Mouse (Mus musculus) embryonic stem cell, embryonic (primary cell): ENCODE data around the gene Max.

Experiments
- CTCF ChIA-PET, 4 experiments: fragments of 300-600 bp in 2 of 4; fragments of 350-600 bp in 2 of 4; sonication (Branson Sonifier 250); formaldehyde crosslinking; loops; one replicate each; lab custom pipeline; 2022; ENCODE audit warnings: inconsistent platforms in 2 of 4; lab: Charles Lee
- POLR2A ChIA-PET, 4 experiments: fragments of 300-600 bp in 2 of 4; fragments of 350-600 bp in 2 of 4; sonication (Branson Sonifier 250); formaldehyde crosslinking; loops; one replicate each; lab custom pipeline; 2022; ENCODE audit warnings: antibody characterized with exemption in 4 of 4, inconsistent platforms in 1 of 4; lab: Charles Lee

The Max gene

DNA sequence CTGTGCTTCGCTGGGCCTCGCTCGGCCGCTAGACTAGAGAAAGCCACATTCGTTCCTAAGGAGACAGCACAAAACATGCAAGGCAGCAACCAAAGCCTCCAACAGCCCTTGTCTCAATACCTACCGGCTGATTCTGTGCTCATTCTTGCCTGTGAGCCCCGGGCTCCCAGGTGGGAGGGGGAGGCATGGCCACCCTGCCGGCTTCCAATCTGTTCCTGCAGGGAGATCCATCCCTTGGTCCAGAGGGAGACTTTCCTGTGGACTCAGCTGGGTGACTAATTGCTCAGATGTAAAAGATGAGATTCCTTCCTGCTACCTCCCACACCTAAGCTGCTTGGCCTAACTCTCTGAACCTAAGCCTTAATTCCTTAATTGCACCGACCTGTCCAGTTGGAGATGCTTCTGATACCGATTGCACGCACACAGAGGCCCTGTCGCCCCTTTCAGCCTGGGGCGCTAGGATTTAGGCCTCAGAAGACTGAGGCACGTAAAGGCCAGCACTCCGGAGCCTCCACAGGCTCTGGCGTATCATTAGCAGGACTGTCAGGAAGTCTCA, 50.8 kb downstream of the Max start:
- ChIA-PET CTCF (interaction anchor here in 3 of 4 experiments (0.9 to 1.4 kb wide), 4 partner anchors 10 to 32 kb away, joined by 3 to 4 read pairs (median 3); no protein-coding TSS in a partner anchor), POLR2A (interaction anchor here in 3 of 4 experiments (0.8 to 6.5 kb wide), 21 partner anchors 9 to 74 kb away, joined by 3 to 59 read pairs (median 4); no protein-coding TSS in a partner anchor)

DNA sequence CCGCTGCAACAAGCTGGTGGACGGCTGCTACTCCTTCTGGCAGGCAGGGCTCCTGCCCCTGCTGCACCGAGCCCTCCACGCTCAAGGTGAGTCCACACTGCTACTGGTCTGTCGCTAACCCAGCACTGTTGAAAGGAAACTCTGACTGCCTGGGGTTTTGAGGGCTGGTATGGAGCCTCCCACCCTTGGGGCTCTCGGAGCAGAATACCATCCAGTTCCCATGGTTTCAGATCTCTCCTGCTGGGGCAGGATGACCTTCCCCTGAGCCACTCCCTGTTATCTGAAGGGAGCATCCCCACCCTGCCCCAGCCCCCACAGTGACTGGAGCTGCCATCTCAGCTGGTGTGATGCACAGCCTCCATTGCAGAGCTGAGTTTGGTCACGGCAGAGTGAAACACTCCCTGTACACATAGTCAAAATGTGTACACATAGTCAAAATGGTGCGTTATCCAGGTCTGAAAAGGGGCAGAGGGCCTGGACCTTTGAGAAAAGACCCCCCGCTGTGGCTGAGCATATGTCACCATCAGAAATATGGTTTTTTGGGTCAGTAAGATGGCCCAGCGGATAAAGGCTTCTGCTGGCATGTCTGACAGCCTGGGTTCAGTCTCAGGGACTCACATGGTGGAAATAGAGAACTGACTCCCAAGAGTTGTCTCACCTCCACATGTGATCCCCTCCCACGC, 51.6 kb downstream of the Max start:
- POLR2A ChIA-PET, result interaction anchor here (0.6 to 6.5 kb wide), 34 partner anchors 8 to 415 kb away, joined by 3 to 59 read pairs (median 4); partner anchors contain the start of gene Max (in 1 of the 4)
- CTCF ChIA-PET, result interaction anchor here in 3 of 4 experiments (0.6 to 1.4 kb wide), 5 partner anchors 21 to 73 kb away, joined by 3 to 4 read pairs (median 3); no protein-coding TSS in a partner anchor

DNA sequence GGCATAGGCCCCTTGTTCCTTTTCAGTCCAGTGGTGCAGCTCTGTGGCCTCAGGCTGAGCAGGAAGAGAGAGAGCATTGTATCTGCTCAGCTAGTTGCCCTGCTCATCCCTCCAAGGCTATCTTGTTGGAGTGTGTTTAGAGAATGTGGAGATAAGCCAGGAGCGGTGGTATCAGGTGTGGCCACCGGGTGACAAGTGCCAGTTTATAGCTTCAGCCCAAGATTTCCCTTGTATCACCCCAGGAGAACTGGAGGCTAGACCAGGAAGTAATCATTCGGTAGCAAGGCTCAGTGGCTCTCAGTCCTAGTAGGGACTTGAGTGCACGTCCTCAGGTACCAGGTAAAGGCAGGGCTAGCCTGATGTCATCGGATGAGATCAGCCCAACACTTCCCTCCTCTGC, 52.8 kb downstream of the Max start:
- CTCF ChIA-PET, result interaction anchor here in 1 of 4 experiments (1.4 kb wide), 1 partner anchor 72 kb away, joined by 4 read pairs; no protein-coding TSS in a partner anchor
- POLR2A ChIA-PET, result interaction anchor here (0.6 to 6.5 kb wide), 20 partner anchors 7 to 147 kb away, joined by 3 to 59 read pairs (median 4); no protein-coding TSS in a partner anchor

DNA sequence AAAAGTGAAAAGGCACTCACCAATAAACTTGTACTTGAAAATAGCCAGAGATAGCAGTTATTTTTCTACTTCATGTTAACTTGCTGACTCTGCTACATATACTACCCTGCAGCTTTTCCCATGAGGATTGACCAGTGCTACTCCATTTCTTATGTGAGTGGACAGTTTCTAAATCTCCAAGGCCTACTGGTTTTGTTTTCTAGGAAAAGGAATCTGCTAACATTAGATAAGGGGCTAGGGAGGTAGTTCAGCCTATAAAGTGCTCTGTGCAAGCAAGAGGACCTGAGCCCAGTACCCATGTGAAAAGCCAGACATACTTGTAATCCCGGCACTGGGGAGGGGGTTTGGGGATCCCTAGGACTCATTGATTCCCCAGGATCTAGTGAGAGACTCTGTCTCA, 55.7 kb downstream of the Max start:
- POLR2A ChIA-PET, result interaction anchor here (0.7 to 4.4 kb wide), 25 partner anchors 8 to 324 kb away, joined by 3 to 27 read pairs (median 4); partner anchors contain the start of gene Max (in 3 of the 4)
- CTCF ChIA-PET, result interaction anchor here (0.6 to 2.2 kb wide), 8 partner anchors 11 to 1609 kb away, joined by 3 to 7 read pairs (median 3); no protein-coding TSS in a partner anchor

DNA sequence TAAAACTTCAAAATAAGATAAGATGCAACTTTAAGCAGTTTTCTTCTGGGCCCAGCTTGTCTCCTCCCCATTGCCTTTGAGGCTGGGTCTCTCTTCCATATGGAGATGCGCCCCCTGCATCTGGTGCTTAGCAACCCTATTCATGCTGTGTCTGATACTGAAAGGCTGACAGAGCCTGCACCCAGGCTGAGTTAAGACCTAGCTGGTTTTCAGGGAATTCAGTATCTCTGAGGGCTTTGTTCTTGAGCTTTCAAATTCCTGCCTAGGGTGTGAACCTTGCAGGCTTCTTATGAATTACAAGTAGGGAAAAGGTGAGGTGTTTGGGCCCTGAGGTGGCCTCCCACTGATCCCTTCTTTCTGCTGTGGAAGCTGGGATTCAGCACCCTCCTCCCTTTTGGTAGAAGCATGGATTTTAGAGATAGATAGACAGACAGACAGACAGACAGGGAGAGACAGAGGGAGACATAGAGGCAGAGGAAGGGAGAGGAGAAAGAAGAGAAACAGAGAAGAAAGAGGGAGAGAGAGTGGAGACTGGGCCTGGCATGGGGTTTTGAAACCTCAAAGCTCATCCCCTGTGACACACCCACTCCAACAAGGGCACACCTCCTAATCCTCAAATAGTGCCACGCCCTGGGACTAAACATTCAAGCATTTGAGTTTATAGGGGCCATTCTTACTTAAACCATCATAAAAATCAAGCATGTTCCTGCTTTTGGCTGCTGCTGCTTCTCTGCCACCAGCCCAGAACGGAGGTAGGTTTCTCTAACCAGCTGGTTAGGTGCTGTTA, 60.3 kb downstream of the Max start:
- POLR2A ChIA-PET, result interaction anchor here (0.6 to 4.8 kb wide), 56 partner anchors 8 to 648 kb away, joined by 3 to 59 read pairs (median 6); partner anchors contain the start of genes Max (in 2 of the 4) and Hspa2 (in 1 of the 4)

DNA sequence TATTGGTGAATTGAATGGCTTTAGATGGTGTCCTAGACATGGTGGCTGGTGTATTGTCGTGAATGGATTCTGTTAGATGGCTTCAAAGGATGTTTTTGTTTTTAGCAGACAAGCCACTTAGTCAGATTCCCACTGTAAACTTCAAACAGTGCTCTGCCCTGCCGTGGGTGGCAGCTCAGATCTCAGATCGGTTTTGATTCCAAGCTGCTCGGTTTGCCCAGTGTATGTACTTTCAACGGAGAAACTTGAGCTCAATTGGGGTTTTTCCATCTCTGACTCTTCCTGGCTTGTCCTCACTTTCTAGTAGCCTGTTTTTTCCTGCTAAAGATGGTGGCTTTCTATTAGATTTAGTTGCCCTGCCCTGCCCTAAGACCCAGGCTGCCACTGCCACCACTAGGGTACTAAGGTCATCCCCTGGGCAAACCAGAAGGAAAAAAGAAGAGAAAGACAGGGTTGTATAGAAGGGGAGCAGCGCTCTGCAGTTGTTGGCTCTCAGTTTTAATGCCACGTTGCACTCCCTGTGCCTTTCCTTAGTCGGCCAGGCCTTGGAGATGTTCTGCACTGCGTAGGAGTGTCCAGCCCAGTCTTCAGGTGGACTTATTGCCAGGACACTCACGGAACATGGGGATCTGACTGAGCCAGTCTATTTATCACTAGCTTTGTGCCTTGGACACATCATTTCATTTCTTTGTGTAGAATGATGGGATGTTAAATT, 62.6 kb downstream of the Max start:
- POLR2A ChIA-PET, result interaction anchor here (0.7 to 4.8 kb wide), 12 partner anchors 9 to 69 kb away, joined by 3 to 50 read pairs (median 4); no protein-coding TSS in a partner anchor

More for the DNA sequence above, 60.3 kb downstream of the Max start:
- CTCF ChIA-PET, result interaction anchor here in 3 of 4 experiments (0.7 to 4.3 kb wide), 14 partner anchors 10 to 149 kb away, joined by 3 to 17 read pairs (median 6); no protein-coding TSS in a partner anchor

DNA sequence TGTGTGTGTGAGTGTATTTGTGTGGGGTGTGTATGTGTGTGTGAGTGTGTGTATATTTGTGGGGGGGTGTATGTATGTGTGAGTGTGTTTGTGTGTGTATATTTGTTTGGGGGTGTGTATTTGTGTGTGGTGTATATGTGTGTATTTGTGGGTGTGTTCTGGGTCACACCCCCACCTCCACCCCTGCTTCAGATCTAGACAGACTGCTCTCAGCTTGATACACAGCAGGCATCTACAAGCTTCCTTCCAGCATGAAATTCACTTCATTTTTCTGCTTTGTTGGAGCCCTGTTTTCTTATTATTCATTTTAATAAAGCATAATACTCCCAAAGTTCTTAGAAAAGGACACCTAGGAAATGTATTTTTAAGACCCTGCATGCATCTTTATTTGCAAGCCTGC, 63.9 kb downstream of the Max start:
- POLR2A ChIA-PET, result interaction anchor here in 2 of 4 experiments (1.4 to 5.7 kb wide), 3 partner anchors 8 to 19 kb away, joined by 4 to 50 read pairs (median 27); no protein-coding TSS in a partner anchor

More for the DNA sequence above, 62.6 kb downstream of the Max start:
- CTCF ChIA-PET, result interaction anchor here in 2 of 4 experiments (0.6 to 4.3 kb wide), 2 partner anchors 9 to 154 kb away, joined by 3 to 17 read pairs; no protein-coding TSS in a partner anchor

DNA sequence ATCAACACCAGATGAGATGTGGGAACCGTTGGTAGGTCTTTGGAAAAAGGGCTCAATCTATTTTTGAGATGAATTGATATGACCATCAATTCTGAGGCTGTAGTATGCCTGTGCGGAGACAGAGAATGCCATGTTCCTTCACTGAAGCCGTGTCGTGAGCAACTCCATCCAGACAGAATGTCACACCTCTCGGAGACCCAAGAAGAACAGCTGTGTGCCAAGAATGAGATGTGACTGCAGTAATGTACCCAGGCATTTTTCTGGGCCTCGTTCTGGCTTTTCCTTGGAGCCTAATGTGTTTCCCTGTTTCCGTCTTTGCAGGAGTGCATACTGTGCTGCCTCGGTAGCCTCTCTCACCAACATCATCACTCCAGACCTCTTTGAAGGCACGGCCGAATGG, 65.0 kb downstream of the Max start:
- ChIA-PET CTCF (interaction anchor here in 3 of 4 experiments (0.6 to 1.5 kb wide), 6 partner anchors 13 to 352 kb away, joined by 3 to 18 read pairs (median 6); no protein-coding TSS in a partner anchor), POLR2A (interaction anchor here in 3 of 4 experiments (0.5 to 5.7 kb wide), 12 partner anchors 10 to 68 kb away, joined by 3 to 30 read pairs (median 4); partner anchors contain the start of gene Max (in 1 of the 3))

More for the DNA sequence above, 63.9 kb downstream of the Max start:
- CTCF ChIA-PET, result interaction anchor here in 1 of 4 experiments (0.6 kb wide), 1 partner anchor 78 kb away, joined by 3 read pairs; no protein-coding TSS in a partner anchor

DNA sequence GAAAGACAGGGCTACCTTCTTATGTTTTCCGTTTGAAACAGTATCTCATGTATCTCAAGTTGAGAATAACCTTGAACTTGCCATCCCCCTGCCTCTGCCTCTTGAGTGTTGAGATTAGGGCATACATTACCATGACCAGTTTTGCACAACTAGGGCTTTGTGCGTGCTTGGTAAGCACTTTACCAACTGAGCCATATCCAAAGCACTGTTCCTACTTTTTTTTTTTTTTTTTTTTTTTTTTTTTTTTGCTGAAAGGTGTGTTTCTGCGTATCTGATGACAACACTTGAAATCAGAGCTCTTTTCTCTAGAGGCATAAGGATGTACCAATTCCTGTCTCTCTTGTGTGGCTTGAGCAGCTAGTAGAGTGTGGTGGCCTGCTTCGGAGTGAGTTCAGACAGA, 65.4 kb downstream of the Max start:
- CTCF ChIA-PET, result interaction anchor here in 3 of 4 experiments (0.6 to 1.8 kb wide), 6 partner anchors 12 to 351 kb away, joined by 3 to 18 read pairs (median 6); no protein-coding TSS in a partner anchor
- POLR2A ChIA-PET, result interaction anchor here in 3 of 4 experiments (0.5 to 5.7 kb wide), 22 partner anchors 9 to 69 kb away, joined by 3 to 30 read pairs (median 4); no protein-coding TSS in a partner anchor

DNA sequence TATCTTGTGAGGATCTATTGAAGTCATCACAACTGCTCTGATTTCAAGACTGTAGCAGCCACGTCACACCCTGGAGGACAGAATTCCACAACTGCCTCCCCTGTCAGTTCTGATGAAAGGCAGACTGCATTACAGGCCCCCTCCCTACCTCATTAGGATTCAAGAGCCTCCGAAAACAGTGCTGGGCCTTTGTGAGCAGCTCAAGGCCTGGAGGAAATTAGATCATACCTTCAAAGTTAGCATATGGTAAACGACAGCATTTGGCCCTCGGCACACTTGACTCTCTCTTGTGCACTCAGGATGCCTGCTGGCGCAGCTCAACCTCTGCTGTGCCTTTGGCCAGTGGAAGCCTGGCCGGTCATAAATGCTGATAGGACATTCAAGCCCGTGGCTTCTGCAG, 66.2 kb downstream of the Max start:
- CTCF ChIA-PET, result interaction anchor here in 2 of 4 experiments (0.7 to 3.2 kb wide), 9 partner anchors 10 to 59 kb away, joined by 3 to 12 read pairs (median 5); no protein-coding TSS in a partner anchor
- POLR2A ChIA-PET, result interaction anchor here in 3 of 4 experiments (0.6 to 5.7 kb wide), 28 partner anchors 8 to 281 kb away, joined by 3 to 30 read pairs (median 4); partner anchors contain the start of gene Max (in 1 of the 3)

DNA sequence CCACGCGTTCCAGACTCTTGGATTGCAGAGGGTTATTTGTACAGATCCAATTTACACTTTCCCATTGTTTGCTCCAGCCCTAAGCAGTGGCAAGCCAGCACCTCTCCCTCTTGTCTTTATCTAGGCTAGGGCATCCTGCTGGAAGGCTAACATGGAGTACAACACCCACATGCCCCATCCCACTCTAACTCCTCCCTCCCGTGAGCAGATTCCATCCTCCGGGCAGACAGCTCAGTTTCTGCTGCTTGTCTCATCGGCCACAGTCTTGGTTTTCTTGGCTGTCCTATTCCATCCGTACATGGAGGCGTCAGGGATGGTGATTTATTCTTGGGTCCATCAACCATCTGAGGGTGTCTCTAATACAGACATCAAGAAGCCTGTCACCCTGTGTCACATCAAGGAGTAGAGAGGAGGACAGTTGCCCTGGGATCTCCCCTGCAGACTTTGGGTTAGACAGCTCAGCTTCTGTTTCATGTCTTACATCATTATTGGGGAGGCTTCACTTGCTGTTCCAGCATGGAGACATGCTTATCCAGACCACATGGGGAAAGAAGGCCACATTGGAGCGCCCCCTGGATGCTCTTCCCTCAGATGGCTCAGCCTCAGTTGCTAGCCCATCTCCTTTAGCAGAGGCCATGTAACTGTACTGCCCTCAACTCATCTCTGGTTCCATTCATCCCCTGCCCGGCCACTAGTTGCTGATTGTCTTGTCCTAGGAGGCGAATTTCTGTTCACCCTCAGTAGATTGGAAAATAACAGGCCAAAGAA, 67.0 kb downstream of the Max start:
- ChIA-PET POLR2A (interaction anchor here (0.6 to 9.3 kb wide), 33 partner anchors 7 to 67 kb away, joined by 3 to 83 read pairs (median 4); partner anchors contain the start of gene Max (in 1 of the 4)), CTCF (interaction anchor here in 3 of 4 experiments (0.7 to 3.2 kb wide), 9 partner anchors 11 to 58 kb away, joined by 3 to 12 read pairs (median 6); no protein-coding TSS in a partner anchor)

DNA sequence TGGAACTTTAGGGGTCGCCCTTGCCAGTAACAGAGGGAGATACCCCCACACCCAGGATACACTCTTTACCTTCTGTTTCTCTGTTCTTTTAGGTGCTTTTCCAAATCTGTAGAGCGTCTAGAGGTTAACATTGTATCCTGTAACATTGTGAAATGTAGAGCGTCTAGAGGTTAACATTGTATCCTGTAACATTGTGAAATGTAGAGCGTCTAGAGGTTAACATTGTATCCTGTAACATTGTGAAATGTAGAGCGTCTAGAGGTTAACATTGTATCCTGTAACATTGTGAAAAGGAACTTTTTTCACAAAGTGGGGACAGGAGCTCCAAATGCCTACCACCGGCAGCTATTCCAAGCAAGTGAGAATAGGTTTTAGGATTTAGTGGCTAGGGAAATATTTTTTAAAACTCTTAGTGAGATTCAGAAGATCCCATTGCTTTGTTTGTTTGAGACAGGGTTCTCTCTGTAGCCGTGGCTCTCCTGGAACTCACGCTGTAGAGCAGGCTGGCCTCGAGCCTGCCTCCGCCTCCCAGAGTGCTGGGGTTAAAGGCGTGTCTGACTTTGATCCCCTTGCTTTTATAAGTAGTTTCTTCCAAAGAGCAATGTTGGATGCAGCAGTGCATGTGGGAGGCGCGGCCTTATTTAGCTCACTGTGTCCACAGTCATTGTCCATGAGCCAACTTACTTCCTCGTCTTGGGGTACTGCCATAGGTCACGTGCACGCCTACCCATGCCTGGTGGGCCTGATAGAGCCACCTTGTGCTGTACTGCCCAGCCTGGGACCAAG, 68.9 kb downstream of the Max start:
- ChIA-PET POLR2A (interaction anchor here (0.6 to 9.3 kb wide), 18 partner anchors 8 to 105 kb away, joined by 3 to 83 read pairs (median 5); no protein-coding TSS in a partner anchor), CTCF (interaction anchor here (0.6 to 3.2 kb wide), 6 partner anchors 9 to 727 kb away, joined by 3 to 12 read pairs (median 4); no protein-coding TSS in a partner anchor)

DNA sequence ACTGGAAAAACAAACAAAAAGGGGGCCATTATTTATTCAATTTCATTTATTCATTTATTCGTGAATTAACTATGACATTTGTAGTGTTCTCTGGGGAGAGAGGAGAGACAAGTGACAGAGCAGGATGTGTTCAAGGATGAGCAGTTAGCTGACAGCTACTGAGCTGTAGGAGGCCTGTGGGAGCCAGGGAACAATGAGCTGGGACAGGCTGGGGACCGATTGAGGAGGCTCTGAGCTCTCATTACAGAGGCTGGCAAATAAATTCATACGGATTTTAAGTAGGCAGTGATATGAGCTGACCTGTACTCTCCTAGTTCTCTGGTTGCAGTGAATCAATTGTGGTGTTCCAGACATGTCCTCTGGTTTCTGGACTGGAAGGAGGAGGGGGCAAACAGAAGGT, 70.8 kb downstream of the Max start:
- POLR2A ChIA-PET, result interaction anchor here in 2 of 4 experiments (0.6 to 9.3 kb wide), 8 partner anchors 9 to 110 kb away, joined by 3 to 83 read pairs (median 10); no protein-coding TSS in a partner anchor

DNA sequence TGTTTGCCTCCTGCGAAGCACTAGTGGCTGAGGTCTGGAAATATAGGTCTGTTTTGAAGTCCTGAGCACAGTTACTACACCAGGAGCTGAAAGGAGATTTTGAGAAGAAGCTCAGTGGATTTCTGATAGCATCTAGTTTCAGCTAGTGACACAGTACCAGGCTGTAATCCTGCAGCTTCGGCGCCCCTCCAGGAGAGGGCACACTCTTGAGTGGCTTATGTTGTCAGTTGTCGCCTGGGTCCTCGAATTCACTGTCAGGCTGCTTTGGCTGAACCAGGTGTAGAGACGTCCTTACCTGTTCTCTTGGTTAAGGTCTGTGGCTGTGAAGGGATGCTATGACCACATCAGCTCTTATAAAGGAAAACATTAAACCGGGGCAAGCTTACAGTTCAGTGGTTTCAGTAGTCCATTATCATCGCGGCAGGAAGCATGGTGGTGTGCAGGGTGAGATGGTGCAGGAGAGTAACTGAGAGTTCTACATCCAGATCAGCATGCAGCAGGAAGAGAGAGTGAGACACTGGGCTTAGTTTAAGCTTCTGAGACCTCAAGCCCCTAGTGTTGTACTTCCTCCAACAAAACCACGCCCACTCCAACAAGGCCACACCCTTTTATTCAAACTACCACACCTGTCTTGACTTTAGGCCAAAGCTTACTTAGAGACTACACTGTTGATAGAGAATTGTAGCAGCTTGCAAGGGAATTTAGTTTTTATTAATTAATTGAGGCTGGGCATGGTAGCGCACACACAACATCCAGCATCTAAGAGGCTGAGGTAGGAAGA, 72.4 kb downstream of the Max start:
- CTCF ChIA-PET, result interaction anchor here (0.5 to 3.2 kb wide), 30 partner anchors 8 to 712 kb away, joined by 3 to 17 read pairs (median 4); partner anchors contain the start of genes Max (in 2 of the 4) and Esr2 (in 1 of the 4)
- POLR2A ChIA-PET, result interaction anchor here (0.6 to 9.3 kb wide), 37 partner anchors 9 to 511 kb away, joined by 3 to 83 read pairs (median 4); partner anchors contain the start of gene Max (in 1 of the 4)

More for the DNA sequence above, 70.8 kb downstream of the Max start:
- CTCF ChIA-PET, result interaction anchor here in 1 of 4 experiments (2.5 to 3.2 kb wide), 2 partner anchors 10 kb away, joined by 9 to 17 read pairs; no protein-coding TSS in a partner anchor
